Mouse (Mus musculus) midbrain, postnatal 0 days (tissue): ENCODE measurements around the gene Cidec. TPM values are rescaled to one million over a fixed set of nuclear protein-coding genes. Genes with fewer than 3 reads are reported as not detected.

Experiments
- ATAC-seq: fragments of 200-750 bp; cut with Nextera tagmentation; 2 replicates; pipeline ENCODE4 v1.8.0; 2017; ENCODE audit warnings: moderate number of reproducible peaks, mild to moderate bottlenecking, moderate TSS enrichment, moderate library complexity; ENCODE audit not compliant: low FRiP score
- DNase-seq: peaks from one replicate; pipeline ENCODE4 v3.0.0-alpha.2; 2015; ENCODE audit warnings: low spot score
- H3K27ac ChIP-seq: fragments of 300-500 bp; sonication (generic); 2 replicates; pipeline ENCODE4 v1.5.1; 2014; ENCODE audit warnings: low read depth, mild to moderate bottlenecking, low read length, mixed read lengths
- H3K27me3 ChIP-seq: fragments of 300-500 bp; sonication (generic); 2 replicates; pipeline ENCODE4 v1.6.1; 2014; ENCODE audit warnings: low read length, control low read depth, mixed read lengths; ENCODE audit not compliant: insufficient read depth
- H3K36me3 ChIP-seq: fragments of 300-500 bp; sonication (generic); 2 replicates; pipeline ENCODE4 v1.6.1; 2014; ENCODE audit warnings: low read length, control low read depth, mixed read lengths; ENCODE audit not compliant: insufficient read depth
- H3K4me1 ChIP-seq: fragments of 300-500 bp; sonication (generic); 2 replicates; pipeline ENCODE4 v1.6.1; 2014; ENCODE audit warnings: mild to moderate bottlenecking, control low read depth, antibody characterized with exemption, low read length, mixed read lengths; ENCODE audit not compliant: insufficient read depth
- H3K4me2 ChIP-seq: fragments of 300-500 bp; sonication (generic); 2 replicates; pipeline ENCODE4 v1.6.1; 2014; ENCODE audit warnings: low read depth, mild to moderate bottlenecking, low read length, mixed read lengths; ENCODE audit not compliant: poor library complexity, severe bottlenecking
- H3K4me3 ChIP-seq: fragments of 300-500 bp; sonication (generic); 2 replicates; pipeline ENCODE4 v1.5.1; 2014; ENCODE audit warnings: low read depth, mild to moderate bottlenecking, low read length, moderate library complexity
- H3K9ac ChIP-seq: fragments of 300-500 bp; sonication (generic); replicated peaks from 2 replicates; pipeline ENCODE4 v1.6.1; 2014; ENCODE audit warnings: mild to moderate bottlenecking, low read length, moderate library complexity, mixed read lengths; ENCODE audit not compliant: poor library complexity, severe bottlenecking
- H3K9me3 ChIP-seq: fragments of 300-500 bp; sonication (generic); 2 replicates; pipeline ENCODE4 v1.6.1; 2016; ENCODE audit warnings: low read length, control low read depth
- CTCF ChIP-seq: IDR thresholded peaks from 2 replicates; pipeline ENCODE4 v1.5.1; 2016; ENCODE audit warnings: antibody characterized with exemption, mild to moderate bottlenecking
- WGBS: fragments of 180-500 bp; shearing (Covaris S2); extraction: QIAGEN DNeasy Blood & Tissue Kit; methylation state at CpG from one replicate; pipeline ENCODE4 v1.1.7; 2014; 5-methylcytosine and 5-hydroxymethylcytosine counted together
- polyA plus RNA-seq: library from polyadenylated mRNA; unstranded; fragments of >200 nt; fragmentation: Nextera tagmentation; extraction: Ambion mirVana; gene quantifications from 2 replicates; pipeline ENCODE4 v1.2.1, GENCODE M21; 2015
- total RNA-seq: library from RNA; depleted of rRNA; stranded (reverse); fragments of >200 nt; gene quantifications from 2 replicates; pipeline ENCODE4 v1.2.3, GENCODE M21; 2014; rRNA removed

Cidec gene
- not detected in 2 replicates for total RNA-seq
- 0.09 TPM in 1 of 2 replicates, not detected in the other for polyA plus RNA-seq

GRCm38 (mm10) chr6:113435664-113436205 is at the start of gene Cidec:
Cidec (minus strand) TSS chr6:113435760.
- Histone ChIP-seq H3K36me3 (no peaks in the 10 kb centered on the region), H3K4me1 (no peaks in the 10 kb centered on the region), H3K9ac (no peak within 1 kb of the TSS), H3K27me3 (0 out of 2 replicates have a peak, but pooled peaks cover 3% of the 10 kb centered on the region), H3K27ac (no peak within 1 kb of the TSS), H3K9me3 (no peaks in the 10 kb centered on the region), H3K4me3 (no peak within 1 kb of the TSS), H3K4me2 (no peak within 1 kb of the TSS)
- no peak for ATAC-seq
- 72% methylated on average over 9 of the region's 9 CpGs for WGBS
- TF ChIP-seq CTCF: no peak
- DNase-seq: no peak

GRCm38 (mm10) chr6:113483729-113484128 is 48.2 kb upstream of the Cidec start:
- H3K9ac ChIP-seq: peak overlapping the region; percentile 89
- peak; percentile 54 for DNase-seq
- peak overlapping the region; percentile 63 for H3K4me3 ChIP-seq
- peaks cover 10% of the 10 kb centered on the region; the same call in 1 of the 2 replicates for H3K4me1 ChIP-seq
- no peaks in the 10 kb centered on the region for H3K9me3 ChIP-seq
- peak overlapping the region; percentile 91 for H3K27ac ChIP-seq
- WGBS: 7% methylated on average over 10 of the region's 10 CpGs
- peak; percentile 49 for TF ChIP-seq CTCF
- peak overlapping the region; percentile 89 for H3K4me2 ChIP-seq
- H3K27me3 ChIP-seq: no peaks in the 10 kb centered on the region
- ATAC-seq: peak; percentile 45
- peaks cover 15% of the 10 kb centered on the region for H3K36me3 ChIP-seq

- peak; percentile 97 for DNase-seq
- H3K9me3 ChIP-seq: no peaks in the 10 kb centered on the region
- H3K4me2 ChIP-seq: peak within 1 kb of the TSS; percentile 89
- peak within 1 kb of the TSS; percentile 89 for H3K9ac ChIP-seq
- H3K27ac ChIP-seq: peak within 1 kb of the TSS; percentile 91
- TF ChIP-seq CTCF: no peak
- peaks cover 10% of the 10 kb centered on the region; the same call in 1 of the 2 replicates for H3K4me1 ChIP-seq
- ATAC-seq: peak; percentile 96
- peaks cover 9% of the 10 kb centered on the region for H3K36me3 ChIP-seq
- H3K27me3 ChIP-seq: no peaks in the 10 kb centered on the region
- under 1% methylated on average over 26 of the region's 26 CpGs for WGBS
- H3K4me3 ChIP-seq: peak within 1 kb of the TSS; percentile 63
These were observed 47.6 kb upstream of the Cidec start, which contains the start of gene Creld1 for GRCm38 (mm10) chr6:113483100-113483615. Creld1 (plus strand) TSS chr6:113483297.

- peak; percentile 46 for DNase-seq
- under 1% methylated on average over 65 of the region's 65 CpGs for WGBS
These were observed 47.0 kb upstream of the Cidec start for GRCm38 (mm10) chr6:113482477-113483099.

GRCm38 (mm10) chr6:113480555-113481373 is 45.2 kb upstream of the Cidec start:
- ATAC-seq: no peak
- no peak overlapping the region for H3K27ac ChIP-seq
- no peak overlapping the region for H3K9ac ChIP-seq
- 69% methylated on average over 18 of the region's 18 CpGs for WGBS
- no peak overlapping the region for H3K4me2 ChIP-seq
- 0 out of 2 replicates have a peak, but pooled peaks cover 3% of the 10 kb centered on the region for H3K27me3 ChIP-seq
- no peak overlapping the region for H3K4me3 ChIP-seq
- peaks cover under 1% of the 10 kb centered on the region; the same call in 1 of the 2 replicates for H3K36me3 ChIP-seq
- no peak for DNase-seq
- H3K9me3 ChIP-seq: no peaks in the 10 kb centered on the region
- H3K4me1 ChIP-seq: peaks cover 10% of the 10 kb centered on the region; the same call in 1 of the 2 replicates
- TF ChIP-seq CTCF: no peak

More at GRCm38 (mm10) chr6:113482477-113483099, 47.0 kb upstream of the Cidec start:
- H3K27me3 ChIP-seq: no peaks in the 10 kb centered on the region
- TF ChIP-seq CTCF: peak; percentile 47
- H3K9ac ChIP-seq: peak overlapping the region; percentile 89
- peak overlapping the region; percentile 63 for H3K4me3 ChIP-seq
- H3K4me1 ChIP-seq: peaks cover 10% of the 10 kb centered on the region; the same call in 1 of the 2 replicates
- peak; percentile 70 for ATAC-seq
- H3K4me2 ChIP-seq: peak overlapping the region; percentile 89
- peaks cover 4% of the 10 kb centered on the region for H3K36me3 ChIP-seq
- peak overlapping the region; percentile 91 for H3K27ac ChIP-seq
- no peaks in the 10 kb centered on the region for H3K9me3 ChIP-seq
